In the genomic region with DNA sequence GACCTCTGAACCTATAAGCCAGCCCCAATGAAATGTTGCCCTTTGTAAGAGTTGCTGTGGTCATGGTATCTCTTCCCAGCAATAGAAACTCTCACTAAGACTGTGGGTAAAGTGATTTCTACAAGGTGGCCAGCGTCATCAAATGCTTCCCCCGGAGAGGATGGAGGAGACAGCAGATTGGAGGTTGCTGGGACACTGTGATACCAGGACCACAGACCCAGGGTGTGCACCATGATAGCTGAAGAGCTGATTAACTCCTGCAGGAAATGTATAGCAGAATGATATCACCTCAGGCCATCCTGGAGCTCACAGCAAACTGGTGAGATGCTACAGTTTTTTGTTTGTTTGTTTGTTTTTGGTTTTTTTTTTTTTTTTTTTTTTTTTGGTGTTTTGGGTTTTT, we compare ENCODE assay signal across 21 mouse cellular contexts. TPM values are rescaled to one million over a fixed set of nuclear protein-coding genes. Genes with fewer than 3 reads are reported as not detected.
DNase-seq lines count a peak whose midpoint lies in the region; ATAC-seq and TF ChIP-seq lines count a peak whose summit lies in the region.
"Had no signal": no experiment of that assay in that cellular context is flagged by ENCODE, and none has a peak within 500 bp of the region (broad histone marks: within the 10 kb centered on the region; RNA-seq: fewer than 3 reads in every experiment).

No protein-coding gene starts in this region.

- H3K36me3 ChIP-seq in liver, embryonic 14.5 days (replicated peaks; ENCODE audit: control insufficient read depth, insufficient read depth, low read depth) = no peaks in the 10 kb centered on the region
- H3K36me3 ChIP-seq in MEL (ENCODE audit: control insufficient read depth in 1 of 2, insufficient read depth in 2 of 2, low read length in 2 of 2) = no peaks in the 10 kb centered on the region
- H3K36me3 ChIP-seq in kidney, adult 2 months (ENCODE audit: control insufficient read depth, insufficient read depth, low read length) = no peaks in the 10 kb centered on the region

- no peak overlapping the region for H3K4me3 ChIP-seq in liver, embryonic 14.5 days (ENCODE audit: insufficient read depth in 1 of 2, low read depth in 2 of 2, low read length in 2 of 2)
- H3K4me3 ChIP-seq in MEL (ENCODE audit: control insufficient read depth in 1 of 2, insufficient read depth in 1 of 2, low read depth in 2 of 2, low read length in 2 of 2) = no peak overlapping the region
- H3K4me3 ChIP-seq in kidney, adult 2 months (ENCODE audit: insufficient read depth, low read depth, low read length) = no peak overlapping the region

- H3K9me3 ChIP-seq in liver, embryonic 14.5 days (ENCODE audit: control insufficient read depth, low read length) = no peaks in the 10 kb centered on the region
- H3K9me3 ChIP-seq in MEL (replicated peaks; ENCODE audit: insufficient read depth, low read length) = no peaks in the 10 kb centered on the region
- H3K9me3 ChIP-seq: G1E had no signal

- H3K79me2 ChIP-seq in MEL (ENCODE audit: control insufficient read depth, insufficient read depth, low read length, poor library complexity) = peaks cover 5% of the 10 kb centered on the region

- no peak overlapping the region for H3K9ac ChIP-seq in liver, embryonic 14.5 days (replicated peaks)
- H3K9ac ChIP-seq in MEL (ENCODE audit: control insufficient read depth, low read depth, low read length, poor library complexity, severe bottlenecking) = no peak overlapping the region

- no peak for TF ChIP-seq RAD21 in MEL (IDR thresholded peaks at IDR 0.05; ENCODE audit: low read depth, low read length)

- 0 out of 2 replicates have a peak, but pooled peaks have one; percentile 8 for TF ChIP-seq EP300 in liver, embryonic 14.5 days (IDR thresholded peaks at IDR 0.05; ENCODE audit: low read depth)
- TF ChIP-seq EP300 in MEL (IDR thresholded peaks at IDR 0.05; ENCODE audit: low read depth in 1 of 2, low read length in 2 of 2) = peak; percentile 38 to 69

- WGBS in liver, embryonic 14.5 days (ENCODE audit: insufficient replicate concordance) = 15% methylated on average over 2 of the region's 2 CpGs
- 88% methylated on average over 2 of the region's 2 CpGs for WGBS in kidney, adult 2 months

- DNase-seq in liver, embryonic 14.5 days (ENCODE audit: low read depth in 3 of 3, low spot score in 3 of 3) = no peak
- DNase-seq in liver (no peak), MEL (ENCODE audit: low read depth, low spot score) (peak; percentile 48)
- no peak for DNase-seq in kidney, adult 2 months
- DNase-seq in left cerebral cortex, adult 9 months (ENCODE audit: low spot score in 2 of 2) = no peak
- DNase-seq in lung, postnatal 14 days = no peak
- DNase-seq: adrenal gland, adult 8-10 months; adrenal gland, postnatal 10 days; adrenal gland, postnatal 14 days; adrenal gland, postnatal 25 days; B cell, adult 2 months; cerebellum, adult 11 months; cerebellum, adult 11-12 months; cerebellum, adult 18-20 months had no signal

- H3K27me3 ChIP-seq in liver, embryonic 14.5 days (ENCODE audit: control insufficient read depth, insufficient read depth, low read length) = no peaks in the 10 kb centered on the region
- H3K27me3 ChIP-seq in MEL (ENCODE audit: control insufficient read depth in 1 of 2, insufficient read depth in 2 of 2, low read length in 2 of 2) = no peaks in the 10 kb centered on the region
- no peaks in the 10 kb centered on the region for H3K27me3 ChIP-seq in kidney, adult 2 months (replicated peaks; ENCODE audit: control insufficient read depth, insufficient read depth, low read length)
- H3K27me3 ChIP-seq: CH12.LX, Patski had no signal

- H3K27ac ChIP-seq in liver, embryonic 14.5 days = no peak overlapping the region
- H3K27ac ChIP-seq in MEL (ENCODE audit: control insufficient read depth, low read depth, low read length) = no peak overlapping the region
- no peak overlapping the region for H3K27ac ChIP-seq in kidney, adult 2 months (ENCODE audit: insufficient read depth, low read depth, low read length)

- no peak overlapping the region for H3K4me2 ChIP-seq in liver, embryonic 14.5 days (ENCODE audit: low read depth)

- no peak for TF ChIP-seq CTCF in liver, embryonic 14.5 days (IDR thresholded peaks at IDR 0.05; ENCODE audit: low read depth)
- TF ChIP-seq CTCF in MEL (IDR thresholded peaks at IDR 0.05 in 2 of 3, conservative IDR thresholded peaks at IDR 0.05 in 1 of 3; ENCODE audit: control insufficient read depth in 1 of 3, insufficient read depth in 1 of 3, low read depth in 2 of 3, low read length in 3 of 3, poor library complexity in 1 of 3, severe bottlenecking in 1 of 3) = no peak
- TF ChIP-seq CTCF in kidney, adult 2 months (conservative IDR thresholded peaks at IDR 0.05; ENCODE audit: insufficient read depth, insufficient read length, low read depth, low read length) = no peak

- ATAC-seq in liver, embryonic 14.5 days (ENCODE audit: insufficient read depth) = no peak
- ATAC-seq in megakaryocyte progenitor cell, adult 5-6 weeks (replicated peaks; ENCODE audit: poor library complexity) = peak; percentile 54
- peak; percentile 60 for ATAC-seq in megakaryocyte-erythroid progenitor cell, adult 5-6 weeks (replicated peaks; ENCODE audit: low FRiP score, low TSS enrichment, poor library complexity, severe bottlenecking)
- ATAC-seq: activated CD4-positive, CD25-positive, alpha-beta regulatory T cell, adult 4 months; CD4-positive, CD25-positive, alpha-beta regulatory T cell, adult 4 months had no signal

- TF ChIP-seq POLR2A in MEL (IDR thresholded peaks at IDR 0.05; ENCODE audit: control insufficient read depth in 1 of 2, insufficient read depth in 1 of 2, low read depth in 1 of 2, low read length in 2 of 2, poor library complexity in 1 of 2) = no peak
- TF ChIP-seq POLR2A in kidney, adult 2 months (IDR thresholded peaks at IDR 0.05; ENCODE audit: low read depth, low read length) = no peak

- peaks cover 0 to 8% of the 10 kb centered on the region in 2 experiments; a peak in 2 of 4 replicates for H3K4me1 ChIP-seq in liver, embryonic 14.5 days (replicated peaks; ENCODE audit: control insufficient read depth in 2 of 2, insufficient read depth in 2 of 2, low read length in 1 of 2)
- H3K4me1 ChIP-seq in MEL (ENCODE audit: control insufficient read depth in 1 of 2, insufficient read depth in 2 of 2, low read length in 2 of 2) = peaks cover 0 to 5% of the 10 kb centered on the region in 2 experiments; a peak in 1 of 4 replicates
- H3K4me1 ChIP-seq in kidney, adult 2 months (ENCODE audit: control insufficient read depth, insufficient read depth, low read length) = peaks cover 6% of the 10 kb centered on the region; the same call in 1 of the 2 replicates

TF ChIP-seq in MEL, 35 proteins besides CTCF, POLR2A, EP300 and RAD21:
- TF ChIP-seq RCOR1 (IDR thresholded peaks at IDR 0.05; ENCODE audit: low read depth, low read length) = peak; percentile 76
- peak; percentile 36; the same call in 1 of the 2 replicates for TF ChIP-seq TAL1 (IDR thresholded peaks at IDR 0.05; ENCODE audit: low read length)
- 0 out of 2 replicates have a peak, but pooled peaks have one; percentile 39 for TF ChIP-seq GATA1 (IDR thresholded peaks at IDR 0.05; ENCODE audit: low read depth, low read length)
- peak; percentile 62 for TF ChIP-seq TCF12 (IDR thresholded peaks at IDR 0.05; ENCODE audit: low read depth, low read length)
- no peak for TF ChIP-seq SMC3 (IDR thresholded peaks at IDR 0.05; ENCODE audit: low read depth, low read length)
- TF ChIP-seq NRF1 (IDR thresholded peaks at IDR 0.05; ENCODE audit: insufficient read depth, low read depth, low read length, poor library complexity, severe bottlenecking) = no peak

RNA-seq across cellular contexts. Expression of a gene that starts 4.3 kb away (rescaled TPM):
- polyA plus RNA-seq in liver, embryonic 14.5 days (2012; rRNA removed) = 58.1 and 74.9 TPM in 2 replicates
- polyA plus RNA-seq in liver, embryonic 14.5 days (2014; fragmentation: Nextera tagmentation; extraction: Ambion mirVana) = 111 and 122 TPM in 2 replicates
- total RNA-seq in MEL (2012; rRNA removed) = 71.1 and 76.7 TPM in 2 replicates
- 10 to 100 TPM in 1 of 2 experiments, not detected in 1; 71.9 TPM for polyA plus RNA-seq in MEL (2012; ENCODE audit: insufficient read depth in 1 of 2, insufficient read length in 2 of 2, low read depth in 1 of 2, low replicate concordance in 2 of 2, missing spikeins in 1 of 2)
- total RNA-seq in megakaryocyte progenitor cell, adult 5-6 weeks (2015) = 48.9 and 56.0 TPM in 2 replicates
- total RNA-seq in megakaryocyte progenitor cell, adult 5-6 weeks (2017) = 41.9 and 51.4 TPM in 2 replicates
- 55.3 and 72.9 TPM in 2 replicates for total RNA-seq in megakaryocyte-erythroid progenitor cell, adult 5-6 weeks (2014; fragmentation: Nextera tagmentation)
- total RNA-seq in megakaryocyte-erythroid progenitor cell, adult 5-6 weeks (2017) = 28.9 and 35.7 TPM in 2 replicates
- 101 and 115 TPM in 2 replicates for polyA plus RNA-seq in kidney, adult 2 months (2012; rRNA removed)

RNA-seq across cellular contexts. Expression of a gene that starts 16.9 kb away (rescaled TPM):
- 43.0 and 69.7 TPM in 2 replicates for polyA plus RNA-seq in liver, embryonic 14.5 days (2012; rRNA removed)
- 79.8 and 89.7 TPM in 2 replicates for polyA plus RNA-seq in liver, embryonic 14.5 days (2014; fragmentation: Nextera tagmentation; extraction: Ambion mirVana)
- total RNA-seq in MEL (2012; rRNA removed) = 241 and 273 TPM in 2 replicates
- 100 to 1,000 TPM in 1 of 2 experiments, not detected in 1; 417 TPM for polyA plus RNA-seq in MEL (2012; ENCODE audit: insufficient read depth in 1 of 2, insufficient read length in 2 of 2, low read depth in 1 of 2, low replicate concordance in 2 of 2, missing spikeins in 1 of 2)
- 56.7 and 60.6 TPM in 2 replicates for total RNA-seq in megakaryocyte progenitor cell, adult 5-6 weeks (2015)
- total RNA-seq in megakaryocyte progenitor cell, adult 5-6 weeks (2017) = 336 and 416 TPM in 2 replicates
- 202 and 217 TPM in 2 replicates for total RNA-seq in megakaryocyte-erythroid progenitor cell, adult 5-6 weeks (2014; fragmentation: Nextera tagmentation)
- total RNA-seq in megakaryocyte-erythroid progenitor cell, adult 5-6 weeks (2017) = 450 and 532 TPM in 2 replicates
- polyA plus RNA-seq in kidney, adult 2 months (2012; rRNA removed) = 58.2 and 80.3 TPM in 2 replicates

RNA-seq across cellular contexts. Expression of a gene that starts 35.0 kb away (rescaled TPM):
- polyA plus RNA-seq in liver, embryonic 14.5 days (2012; rRNA removed) = 2.9 TPM in 2 replicates
- polyA plus RNA-seq in liver, embryonic 14.5 days (2014; fragmentation: Nextera tagmentation; extraction: Ambion mirVana) = 3.2 and 3.3 TPM in 2 replicates
- 23.0 and 28.7 TPM in 2 replicates for total RNA-seq in MEL (2012; rRNA removed)
- 10 to 100 TPM in 1 of 2 experiments, not detected in 1; 29.3 TPM for polyA plus RNA-seq in MEL (2012; ENCODE audit: insufficient read depth in 1 of 2, insufficient read length in 2 of 2, low read depth in 1 of 2, low replicate concordance in 2 of 2, missing spikeins in 1 of 2)
- total RNA-seq in megakaryocyte progenitor cell, adult 5-6 weeks (2015) = 24.7 and 28.1 TPM in 2 replicates
- total RNA-seq in megakaryocyte progenitor cell, adult 5-6 weeks (2017) = 18.8 and 19.9 TPM in 2 replicates
- 19.2 and 20.1 TPM in 2 replicates for total RNA-seq in megakaryocyte-erythroid progenitor cell, adult 5-6 weeks (2014; fragmentation: Nextera tagmentation)
- 8.5 and 16.1 TPM in 2 replicates for total RNA-seq in megakaryocyte-erythroid progenitor cell, adult 5-6 weeks (2017)
- 107 TPM in 2 replicates for polyA plus RNA-seq in kidney, adult 2 months (2012; rRNA removed)
